Mouse (Mus musculus): ENCODE data around the gene Olfr736. TPM values are rescaled to one million over a fixed set of nuclear protein-coding genes. Genes with fewer than 3 reads are reported as not detected.

Gene Olfr736
- polyA plus RNA-seq, 1 experiment, result not detected

DNA sequence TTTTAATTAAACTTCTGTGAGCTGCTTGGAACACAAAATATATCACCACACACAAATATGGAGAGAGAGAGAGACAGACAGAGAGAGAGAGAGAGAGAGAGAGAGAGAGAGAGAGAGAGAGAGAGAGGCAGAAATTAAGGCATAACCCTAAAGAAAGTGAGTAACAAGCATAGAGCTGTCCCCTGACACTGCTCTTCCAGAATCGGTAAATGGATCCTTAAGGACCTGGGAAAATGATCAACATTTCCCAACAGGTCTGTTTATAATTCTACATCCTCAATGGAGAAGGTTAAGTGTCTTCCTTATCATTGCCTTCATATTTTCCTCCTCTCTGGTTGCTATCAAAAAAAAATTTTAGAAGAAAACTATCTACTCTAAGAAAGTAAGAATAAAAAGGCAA lies 26.3 kb downstream of the Olfr736 start, which contains the start of gene Olfr738:
Olfr738 (plus strand) TSS at position 301 of the 400 bp plus-strand sequence.
- WGBS, result 73% methylated on average over 1 of the region's 1 CpGs
- Histone ChIP-seq H3K27ac (ENCODE audit: insufficient read depth, low read depth, low read length) (no peak within 1 kb of the TSS), H3K4me3 (ENCODE audit: low read depth, low read length) (no peak within 1 kb of the TSS), H3K4me1 (ENCODE audit: control insufficient read depth, insufficient read depth, insufficient read length, low read length) (no peaks in the 10 kb centered on the region), H3K36me3 (ENCODE audit: control insufficient read depth, insufficient read depth, low read length) (no peaks in the 10 kb centered on the region), H3K27me3 (ENCODE audit: control insufficient read depth, insufficient read depth, low read length) (no peaks in the 10 kb centered on the region)
- TF ChIP-seq CTCF (IDR thresholded peaks at IDR 0.05; ENCODE audit: extremely low read depth, insufficient read length, insufficient replicate concordance, low read depth, low read length) (no peak), POLR2A (IDR thresholded peaks at IDR 0.05; ENCODE audit: low read depth, low read length) (no peak)

DNA sequence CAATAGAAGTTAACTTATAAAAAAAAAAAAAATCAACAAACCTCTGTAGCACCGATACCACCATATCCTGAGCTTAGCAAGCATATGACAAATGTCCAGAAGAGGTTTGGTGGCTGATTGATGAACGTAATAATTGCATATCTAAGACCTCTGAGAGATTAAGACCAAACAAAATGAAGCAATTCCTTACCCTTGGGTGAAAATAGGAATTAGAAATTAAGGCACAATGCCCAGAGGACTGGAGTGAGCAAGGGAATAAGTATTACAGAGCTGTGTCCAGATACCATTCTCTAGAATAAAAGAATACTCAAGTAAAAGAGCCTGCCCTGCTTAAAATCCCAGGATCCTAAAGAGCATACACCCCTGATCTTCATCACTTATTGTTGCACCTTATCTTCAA lies 37.4 kb downstream of the Olfr736 start, which contains the start of gene Olfr739:
Olfr739 (plus strand) TSS at position 301 of the 400 bp plus-strand sequence.
- H3K4me3 ChIP-seq (ENCODE audit: low read depth, low read length), result no peak within 1 kb of the TSS
- H3K27me3 ChIP-seq (ENCODE audit: control insufficient read depth, insufficient read depth, low read length), result no peaks in the 10 kb centered on the region
- no peaks in the 10 kb centered on the region for H3K4me1 ChIP-seq (ENCODE audit: control insufficient read depth, insufficient read depth, insufficient read length, low read length)
- TF ChIP-seq POLR2A (IDR thresholded peaks at IDR 0.05; ENCODE audit: low read depth, low read length) (no peak), CTCF (IDR thresholded peaks at IDR 0.05; ENCODE audit: extremely low read depth, insufficient read length, insufficient replicate concordance, low read depth, low read length) (no peak)
- 62% methylated on average over 2 of the region's 2 CpGs for WGBS
- H3K36me3 ChIP-seq (ENCODE audit: control insufficient read depth, insufficient read depth, low read length), result no peaks in the 10 kb centered on the region
- H3K27ac ChIP-seq (ENCODE audit: insufficient read depth, low read depth, low read length), result no peak within 1 kb of the TSS

Other genes starting within 250 kb of the Olfr736 start
- not detected in 2 replicates for gene Olfr728, start 238.5 kb upstream of the Olfr736 start, polyA plus RNA-seq (2012; rRNA removed)
- gene Olfr729, start 228.3 kb upstream of the Olfr736 start, polyA plus RNA-seq (2012; rRNA removed), result not detected in 2 replicates
- gene Olfr730, start 193.0 kb upstream of the Olfr736 start, polyA plus RNA-seq (2012; rRNA removed), result not detected in 2 replicates
- not detected in 2 replicates for gene Olfr731, start 139.3 kb upstream of the Olfr736 start, polyA plus RNA-seq (2012; rRNA removed)
- not detected in 2 replicates for gene Olfr732, start 97.0 kb upstream of the Olfr736 start, polyA plus RNA-seq (2012; rRNA removed)
- gene Olfr733, start 79.6 kb upstream of the Olfr736 start, polyA plus RNA-seq (2012; rRNA removed), result not detected in 2 replicates
- not detected in 2 replicates for gene Olfr734, start 54.4 kb upstream of the Olfr736 start, polyA plus RNA-seq (2012; rRNA removed)
- gene Olfr735, start 32.3 kb upstream of the Olfr736 start, polyA plus RNA-seq (2012; rRNA removed), result not detected in 2 replicates
- gene Tlr11, start 23.2 kb upstream of the Olfr736 start, polyA plus RNA-seq (2012; rRNA removed), result 0.13 and 0.24 TPM in 2 replicates
- not detected in 2 replicates for gene Olfr738, start 26.4 kb downstream of the Olfr736 start, polyA plus RNA-seq (2012; rRNA removed)
- gene Olfr739, start 37.5 kb downstream of the Olfr736 start, polyA plus RNA-seq (2012; rRNA removed), result not detected in 2 replicates
- not detected in 2 replicates for gene Olfr740, start 64.4 kb downstream of the Olfr736 start, polyA plus RNA-seq (2012; rRNA removed)
- not detected in 2 replicates for gene Olfr741, start 91.6 kb downstream of the Olfr736 start, polyA plus RNA-seq (2012; rRNA removed)
- not detected in 2 replicates for gene Olfr742, start 122.4 kb downstream of the Olfr736 start, polyA plus RNA-seq (2012; rRNA removed)
- gene Olfr743, start 140.7 kb downstream of the Olfr736 start, polyA plus RNA-seq (2012; rRNA removed), result not detected in 2 replicates
- not detected in 2 replicates for gene Olfr744, start 233.7 kb downstream of the Olfr736 start, polyA plus RNA-seq (2012; rRNA removed)

Data from small intestine, adult 2 months (tissue).